Mouse (Mus musculus) forebrain, embryonic 12.5 days (tissue): Measurements from ENCODE around the gene Dennd1a. TPM values are rescaled to one million over a fixed set of nuclear protein-coding genes. Genes with fewer than 3 reads are reported as not detected.

ENCODE experiments used
- ATAC-seq: fragments of 200-750 bp; cut with Nextera tagmentation; 2 replicates; pipeline ENCODE4 v1.8.0; 2017; ENCODE audit warnings: moderate TSS enrichment; ENCODE audit not compliant: low FRiP score
- H3K27ac ChIP-seq: fragments of 300-500 bp; sonication (generic); 2 replicates; pipeline ENCODE4 v1.5.1; 2016; ENCODE audit warnings: mild to moderate bottlenecking
- H3K27me3 ChIP-seq: fragments of 300-500 bp; sonication (generic); 2 replicates; pipeline ENCODE4 v1.6.1; 2016; ENCODE audit warnings: mild to moderate bottlenecking
- H3K36me3 ChIP-seq: fragments of 300-500 bp; sonication (generic); replicated peaks from 2 replicates; pipeline ENCODE4 v1.6.1; 2016; ENCODE audit warnings: mild to moderate bottlenecking
- H3K4me1 ChIP-seq: fragments of 300-500 bp; sonication (generic); 2 replicates; pipeline ENCODE4 v1.6.1; 2016
- H3K4me2 ChIP-seq: fragments of 300-500 bp; sonication (generic); 2 replicates; pipeline ENCODE4 v1.6.1; 2016; ENCODE audit warnings: mild to moderate bottlenecking, moderate library complexity
- H3K4me3 ChIP-seq: fragments of 300-500 bp; sonication (generic); replicated peaks from 2 replicates; pipeline ENCODE4 v1.5.1; 2016; ENCODE audit warnings: mild to moderate bottlenecking
- H3K9ac ChIP-seq: fragments of 300-500 bp; sonication (generic); 2 replicates; pipeline ENCODE4 v1.6.1; 2016; ENCODE audit warnings: mild to moderate bottlenecking
- H3K9me3 ChIP-seq: fragments of 300-500 bp; sonication (generic); 2 replicates; pipeline ENCODE4 v1.6.1; 2016
- WGBS: fragments of 180-500 bp; shearing (Covaris S2); methylation state at CpG from one replicate; pipeline ENCODE4 v1.1.7; 2016; 5-methylcytosine and 5-hydroxymethylcytosine counted together
- polyA plus RNA-seq: library from polyadenylated mRNA; unstranded; fragments of >200 nt; fragmentation: Nextera tagmentation; extraction: Ambion mirVana; gene quantifications from 2 replicates; pipeline ENCODE4 v1.2.1, GENCODE M21; 2016

The Dennd1a gene
- polyA plus RNA-seq, 1 experiment from 2014 or later, result 30.3 TPM

DNA sequence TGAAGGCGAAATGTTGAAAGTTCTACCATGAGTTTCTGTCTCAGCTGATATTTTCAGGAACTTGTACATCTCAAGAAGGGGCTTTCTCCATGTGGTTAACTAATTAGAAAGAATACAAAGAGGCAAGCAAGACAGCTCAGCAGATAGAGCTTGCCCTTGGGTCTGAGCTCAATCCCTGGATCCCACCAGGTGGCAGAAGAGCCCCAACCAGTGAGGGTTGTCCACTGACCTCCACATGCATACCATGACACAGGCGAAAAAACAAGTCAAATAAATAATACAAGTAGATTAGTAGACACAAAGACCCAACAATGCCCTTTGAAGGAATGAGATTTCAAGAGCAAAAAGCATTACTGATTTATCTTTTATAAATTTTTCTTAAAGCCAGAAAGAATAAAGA, 100.8 kb downstream of the Dennd1a start:
- no peak overlapping the region for H3K27ac ChIP-seq
- no peak overlapping the region for H3K4me3 ChIP-seq
- H3K27me3 ChIP-seq, result no peaks in the 10 kb centered on the region
- peaks cover 6% of the 10 kb centered on the region for H3K4me1 ChIP-seq
- no peak overlapping the region for H3K9ac ChIP-seq
- no peaks in the 10 kb centered on the region for H3K36me3 ChIP-seq
- ATAC-seq, result no peak
- H3K9me3 ChIP-seq, result no peaks in the 10 kb centered on the region
- 54% methylated on average over 2 of the region's 2 CpGs for WGBS
- H3K4me2 ChIP-seq, result no peak overlapping the region

DNA sequence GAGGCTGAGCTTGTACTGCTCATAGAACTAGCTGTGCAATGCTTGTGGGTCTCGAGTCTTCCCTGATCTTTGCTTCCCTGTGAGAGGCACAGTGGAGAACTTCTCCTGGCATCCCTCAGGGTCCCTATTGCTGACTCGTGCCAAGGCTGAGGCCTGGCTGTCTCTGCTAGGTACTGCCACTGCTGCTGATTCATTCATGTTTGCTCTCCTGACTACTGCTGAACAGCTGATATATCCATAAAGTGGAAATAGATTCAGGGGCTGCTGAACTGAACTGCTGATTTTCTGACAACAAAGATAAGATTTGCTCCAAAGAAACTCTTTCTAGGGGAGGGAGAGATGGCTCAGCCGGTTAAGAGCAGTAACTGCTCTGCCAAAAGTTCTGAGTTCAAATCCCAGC, 102.2 kb downstream of the Dennd1a start:
- 89% methylated on average over 3 of the region's 3 CpGs for WGBS
- Histone ChIP-seq H3K9ac (no peak overlapping the region), H3K4me2 (no peak overlapping the region), H3K4me3 (no peak overlapping the region), H3K36me3 (no peaks in the 10 kb centered on the region), H3K27ac (no peak overlapping the region), H3K4me1 (peaks cover 6% of the 10 kb centered on the region), H3K27me3 (no peaks in the 10 kb centered on the region), H3K9me3 (no peaks in the 10 kb centered on the region)
- ATAC-seq, result no peak

DNA sequence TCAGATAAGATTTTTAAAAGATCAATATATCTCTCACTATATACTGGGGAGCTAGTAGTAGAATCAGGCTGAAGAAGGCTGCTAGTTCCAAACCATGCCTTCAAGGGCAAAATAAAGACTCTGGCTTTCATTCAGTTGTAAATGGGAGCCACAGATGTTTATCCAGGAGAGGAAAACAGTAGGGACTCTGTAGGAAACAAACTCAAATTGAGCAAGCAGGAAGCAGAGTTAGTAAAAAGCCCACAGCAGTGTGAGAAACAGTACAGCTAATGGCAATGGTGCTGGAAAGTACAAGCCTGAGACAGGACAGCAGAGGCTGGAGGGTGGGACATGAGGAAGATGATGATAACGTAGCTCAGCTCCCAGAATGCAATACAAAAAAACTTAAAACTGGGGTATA, 103.3 kb downstream of the Dennd1a start:
- no peak overlapping the region for H3K9ac ChIP-seq
- H3K4me3 ChIP-seq, result no peak overlapping the region
- H3K36me3 ChIP-seq, result no peaks in the 10 kb centered on the region
- H3K4me1 ChIP-seq, result peaks cover 6% of the 10 kb centered on the region
- no peak overlapping the region for H3K27ac ChIP-seq
- no peak overlapping the region for H3K4me2 ChIP-seq
- 91% methylated on average over 1 of the region's 1 CpGs for WGBS
- no peak for ATAC-seq
- H3K27me3 ChIP-seq, result no peaks in the 10 kb centered on the region
- H3K9me3 ChIP-seq, result no peaks in the 10 kb centered on the region

DNA sequence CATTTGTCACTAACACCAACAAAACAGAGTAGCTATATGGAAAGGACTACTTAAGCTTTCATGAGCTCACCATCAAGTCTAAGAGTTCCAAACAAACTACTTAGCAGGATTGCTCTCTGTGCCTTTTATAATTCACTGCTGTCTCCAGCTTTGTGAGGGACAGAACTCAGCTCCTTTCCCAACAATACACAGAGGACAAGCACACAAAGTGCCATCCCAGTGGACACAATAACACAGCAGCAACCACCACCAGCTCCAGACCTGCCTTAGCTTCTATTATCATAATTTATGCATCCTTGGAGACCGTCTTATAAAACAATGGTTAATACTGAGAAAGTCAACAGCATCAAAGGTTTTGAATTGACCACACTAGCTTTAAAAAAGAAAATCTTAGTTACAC, 104.9 kb downstream of the Dennd1a start:
- H3K9ac ChIP-seq, result no peak overlapping the region

DNA sequence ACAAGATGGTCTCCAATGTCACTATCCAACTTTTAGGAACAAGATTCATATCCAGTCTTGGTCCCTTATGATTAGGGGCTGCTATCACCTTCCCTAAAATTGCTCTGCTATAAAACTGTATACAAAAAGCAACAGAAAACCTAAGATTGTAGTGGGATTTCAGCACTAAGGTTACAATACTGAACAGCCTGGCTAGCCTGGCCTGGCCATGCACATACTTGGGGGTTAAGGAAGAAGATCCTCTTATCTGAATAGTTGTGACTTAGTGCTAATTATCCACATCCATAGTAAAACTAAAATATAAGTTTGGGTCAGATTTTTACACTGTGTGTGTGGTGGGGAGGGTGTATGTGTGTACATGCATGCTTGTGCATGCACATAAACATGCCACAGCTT, 109.6 kb downstream of the Dennd1a start:
- Histone ChIP-seq H3K9ac (no peak overlapping the region), H3K4me2 (no peak overlapping the region), H3K27ac (no peak overlapping the region), H3K4me1 (peaks cover 3% of the 10 kb centered on the region; the same call in 1 of the 2 replicates), H3K27me3 (no peaks in the 10 kb centered on the region), H3K9me3 (no peaks in the 10 kb centered on the region), H3K4me3 (no peak overlapping the region), H3K36me3 (no peaks in the 10 kb centered on the region)
- ATAC-seq, result no peak

More for the DNA sequence above, 104.9 kb downstream of the Dennd1a start:
- H3K4me3 ChIP-seq, result no peak overlapping the region
- no peak overlapping the region for H3K27ac ChIP-seq
- H3K4me2 ChIP-seq, result no peak overlapping the region
- H3K36me3 ChIP-seq, result no peaks in the 10 kb centered on the region
- 26% methylated on average over 1 of the region's 1 CpGs for WGBS
- peaks cover 6% of the 10 kb centered on the region for H3K4me1 ChIP-seq
- H3K27me3 ChIP-seq, result no peaks in the 10 kb centered on the region
- no peaks in the 10 kb centered on the region for H3K9me3 ChIP-seq
- ATAC-seq, result no peak

DNA sequence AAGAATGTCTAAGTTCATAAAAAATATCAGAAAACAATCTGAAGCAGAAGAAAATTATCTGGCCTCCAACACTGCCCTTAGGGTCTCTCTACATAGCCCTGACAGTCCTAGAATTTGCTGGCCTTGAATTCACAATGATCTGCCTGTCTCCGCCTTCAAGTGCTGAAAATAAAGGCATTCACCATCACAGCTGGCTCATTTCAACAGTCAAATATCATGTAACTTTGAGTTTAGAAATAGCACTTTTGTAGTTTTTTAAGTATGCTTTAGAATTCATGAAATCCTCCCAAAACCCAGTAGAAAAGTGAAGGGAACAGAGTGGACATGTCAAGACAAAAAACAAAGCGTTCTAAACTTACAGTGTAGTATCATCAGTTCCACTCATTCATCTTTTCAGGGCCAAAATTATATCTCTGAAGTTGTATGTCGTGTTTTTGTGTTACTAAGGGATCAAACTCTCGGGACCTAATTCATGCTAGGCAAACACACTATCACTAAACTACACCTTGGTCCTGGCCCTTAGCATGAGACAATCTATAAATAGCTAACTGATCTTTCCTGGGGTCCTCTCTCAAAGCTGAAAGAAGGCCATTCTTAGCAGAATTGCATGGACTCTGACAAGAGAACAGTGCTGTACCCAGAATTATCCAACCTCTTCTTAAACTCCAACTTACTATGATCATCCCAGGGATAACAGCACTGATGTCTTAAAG, 110.2 kb downstream of the Dennd1a start:
- Histone ChIP-seq H3K27ac (no peak overlapping the region), H3K4me3 (no peak overlapping the region), H3K4me1 (no peaks in the 10 kb centered on the region), H3K9ac (no peak overlapping the region), H3K4me2 (no peak overlapping the region), H3K36me3 (no peaks in the 10 kb centered on the region), H3K9me3 (no peaks in the 10 kb centered on the region), H3K27me3 (no peaks in the 10 kb centered on the region)
- ATAC-seq, result no peak
- WGBS, result 84% methylated on average over 4 of the region's 4 CpGs

DNA sequence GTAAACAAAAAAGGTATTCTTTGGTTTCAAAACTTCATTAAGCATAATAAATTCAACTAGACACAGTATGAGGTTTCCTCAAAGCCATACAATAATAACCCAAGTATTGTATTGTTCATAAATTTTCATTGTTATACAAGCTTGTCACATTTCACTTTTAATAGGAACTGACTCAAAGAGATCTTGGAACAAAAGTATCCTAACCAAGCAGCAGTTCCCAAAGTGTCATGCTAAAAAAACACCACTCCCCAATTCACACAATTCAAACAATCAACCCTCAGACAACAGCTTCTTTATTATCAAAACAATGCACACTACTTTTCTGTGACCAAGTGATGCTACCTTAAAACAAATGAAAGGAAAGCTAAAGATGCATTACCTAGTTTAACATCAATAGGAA, 111.9 kb downstream of the Dennd1a start:
- Histone ChIP-seq H3K36me3 (no peaks in the 10 kb centered on the region), H3K27me3 (no peaks in the 10 kb centered on the region), H3K9me3 (no peaks in the 10 kb centered on the region), H3K4me3 (no peak overlapping the region), H3K4me1 (no peaks in the 10 kb centered on the region), H3K27ac (no peak overlapping the region), H3K4me2 (no peak overlapping the region), H3K9ac (no peak overlapping the region)
- ATAC-seq, result no peak

DNA sequence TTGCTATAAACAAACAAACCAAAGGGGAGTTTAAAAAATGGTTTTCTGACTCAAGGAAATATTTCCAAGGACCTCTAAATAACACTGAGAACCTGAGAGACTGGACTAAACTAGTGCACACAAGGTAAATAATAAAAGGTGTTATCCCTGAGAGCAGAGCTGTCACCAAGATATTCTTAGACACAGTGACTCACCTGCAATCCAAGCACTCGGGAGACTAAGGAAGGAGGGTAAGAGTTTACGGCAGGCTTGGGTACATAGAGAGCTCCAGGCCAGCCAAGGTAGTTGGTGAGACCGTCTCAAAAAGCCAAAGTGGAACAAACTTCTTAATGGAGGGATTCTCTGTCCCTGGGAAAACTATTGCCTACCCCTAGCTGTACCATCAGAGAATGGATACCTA, 118.6 kb downstream of the Dennd1a start:
- Histone ChIP-seq H3K9ac (no peak overlapping the region), H3K27me3 (no peaks in the 10 kb centered on the region), H3K27ac (no peak overlapping the region), H3K9me3 (no peaks in the 10 kb centered on the region), H3K4me1 (peaks cover 7% of the 10 kb centered on the region), H3K4me3 (no peak overlapping the region), H3K36me3 (no peaks in the 10 kb centered on the region), H3K4me2 (no peak overlapping the region)
- no peak for ATAC-seq
- WGBS, result 91% methylated on average over 3 of the region's 3 CpGs

DNA sequence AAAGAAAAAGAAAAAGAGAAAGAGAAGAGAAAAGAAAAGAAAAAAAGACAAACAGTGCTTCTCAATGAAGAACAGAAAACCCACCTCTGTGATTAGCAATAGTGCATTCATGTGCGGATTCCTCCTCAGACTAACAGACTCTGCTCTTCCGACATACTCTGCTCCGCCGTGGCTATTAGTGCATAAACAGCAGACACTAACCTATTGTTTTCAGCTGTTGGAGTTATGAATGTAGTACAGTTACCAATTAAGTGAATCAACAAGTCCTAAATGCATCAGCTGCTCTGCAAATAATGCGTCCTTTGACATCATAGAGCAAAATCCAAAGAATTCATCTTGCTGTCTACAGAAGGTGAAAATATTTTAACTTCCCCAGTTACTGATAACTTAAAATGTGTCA, 121.2 kb downstream of the Dennd1a start:
- no peaks in the 10 kb centered on the region for H3K9me3 ChIP-seq
- 37% methylated on average over 5 of the region's 5 CpGs for WGBS
- no peaks in the 10 kb centered on the region for H3K27me3 ChIP-seq
- H3K27ac ChIP-seq, result no peak overlapping the region
- peaks cover 11% of the 10 kb centered on the region for H3K4me1 ChIP-seq
- no peaks in the 10 kb centered on the region for H3K36me3 ChIP-seq
- no peak overlapping the region for H3K4me2 ChIP-seq
- H3K9ac ChIP-seq, result no peak overlapping the region
- H3K4me3 ChIP-seq, result no peak overlapping the region
- no peak for ATAC-seq

DNA sequence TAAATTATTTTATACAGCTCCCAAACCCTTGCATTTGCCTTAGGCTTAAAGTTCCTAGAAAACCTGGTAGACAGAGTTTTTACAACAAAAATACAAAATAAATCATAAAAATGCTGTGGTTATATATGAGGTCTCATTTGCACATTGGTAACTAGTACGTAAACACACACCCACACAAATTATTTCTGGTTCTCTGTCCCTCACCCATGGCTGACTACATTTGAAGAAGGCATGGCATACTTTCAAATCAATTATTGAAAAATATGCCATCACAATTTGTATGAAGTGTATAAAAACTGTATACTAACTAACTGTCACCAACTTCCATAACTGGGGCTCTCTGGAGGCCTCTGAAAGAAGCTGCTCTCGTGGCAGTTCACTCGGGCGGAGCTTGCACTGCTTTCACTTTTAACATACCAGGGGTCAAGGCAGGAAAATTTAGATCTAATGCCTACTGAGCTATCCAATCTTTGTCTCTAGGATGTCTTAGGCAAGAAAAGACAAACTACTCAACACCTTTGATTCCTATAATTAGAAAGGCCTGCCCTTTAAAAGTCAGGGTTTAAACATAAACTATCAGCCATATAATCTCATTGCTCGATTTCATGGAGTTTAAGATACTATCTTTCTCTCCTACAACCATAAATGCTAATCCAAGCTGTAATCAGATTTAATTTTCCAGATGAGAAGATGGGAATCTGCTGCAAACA, 122.7 kb downstream of the Dennd1a start:
- WGBS, result 65% methylated on average over 5 of the region's 5 CpGs

DNA sequence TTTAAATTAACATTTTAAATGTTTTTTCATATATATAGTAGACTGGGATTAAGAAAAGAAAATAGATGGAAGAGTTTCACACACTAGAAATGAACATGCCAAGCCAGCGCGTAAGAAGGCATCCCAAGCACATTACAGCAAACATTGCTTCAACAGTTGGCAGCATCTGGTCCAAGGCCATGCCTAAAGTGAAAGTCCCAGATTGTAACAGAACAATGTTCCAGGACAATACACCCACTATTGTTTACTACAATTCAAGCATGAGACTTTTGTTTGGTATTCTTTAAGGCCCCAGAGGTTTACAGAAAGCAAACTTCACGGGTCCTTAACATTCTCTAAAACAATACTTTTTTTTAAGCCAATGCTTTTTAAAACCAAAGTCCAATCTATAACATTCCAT, 124.7 kb downstream of the Dennd1a start:
- H3K9me3 ChIP-seq, result no peaks in the 10 kb centered on the region
- no peaks in the 10 kb centered on the region for H3K27me3 ChIP-seq
- H3K4me1 ChIP-seq, result peaks cover 16% of the 10 kb centered on the region
- H3K4me3 ChIP-seq, result no peak overlapping the region
- ATAC-seq, result no peak
- no peak overlapping the region for H3K27ac ChIP-seq
- no peak overlapping the region for H3K4me2 ChIP-seq
- H3K36me3 ChIP-seq, result no peaks in the 10 kb centered on the region
- no peak overlapping the region for H3K9ac ChIP-seq
- WGBS, result 34% methylated on average over 3 of the region's 3 CpGs

More for the DNA sequence above, 122.7 kb downstream of the Dennd1a start:
- H3K9me3 ChIP-seq, result no peaks in the 10 kb centered on the region
- no peak overlapping the region for H3K4me3 ChIP-seq
- no peak overlapping the region for H3K9ac ChIP-seq
- H3K27ac ChIP-seq, result no peak overlapping the region
- H3K4me2 ChIP-seq, result no peak overlapping the region
- H3K36me3 ChIP-seq, result no peaks in the 10 kb centered on the region
- ATAC-seq, result no peak
- no peaks in the 10 kb centered on the region for H3K27me3 ChIP-seq
- H3K4me1 ChIP-seq, result peaks cover 16% of the 10 kb centered on the region

DNA sequence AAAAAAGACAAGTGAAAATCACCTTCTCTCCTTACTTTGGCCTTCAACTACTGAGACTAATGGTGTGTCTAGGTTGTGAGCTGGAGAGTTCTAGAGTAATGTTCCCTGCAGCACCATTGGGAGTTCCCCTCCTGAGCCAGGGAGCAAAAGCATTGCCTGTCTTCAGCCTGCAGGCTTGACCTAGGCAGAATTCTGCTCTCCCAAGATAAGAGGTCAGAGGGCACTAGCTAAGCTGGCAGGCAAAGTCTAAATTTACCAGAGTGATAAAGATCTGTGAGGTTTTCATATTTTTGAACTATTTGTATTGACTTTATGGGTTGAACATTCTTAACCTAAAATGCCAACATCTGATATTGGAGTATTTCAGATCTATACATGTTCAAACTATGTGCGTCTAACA, 125.7 kb downstream of the Dennd1a start:
- no peak overlapping the region for H3K4me3 ChIP-seq
- H3K4me2 ChIP-seq, result no peak overlapping the region
- H3K9me3 ChIP-seq, result no peaks in the 10 kb centered on the region
- 73% methylated on average over 1 of the region's 1 CpGs for WGBS
- H3K36me3 ChIP-seq, result no peaks in the 10 kb centered on the region
- H3K4me1 ChIP-seq, result peaks cover 24% of the 10 kb centered on the region
- H3K27ac ChIP-seq, result no peak overlapping the region
- H3K27me3 ChIP-seq, result no peaks in the 10 kb centered on the region
- no peak for ATAC-seq
- no peak overlapping the region for H3K9ac ChIP-seq

DNA sequence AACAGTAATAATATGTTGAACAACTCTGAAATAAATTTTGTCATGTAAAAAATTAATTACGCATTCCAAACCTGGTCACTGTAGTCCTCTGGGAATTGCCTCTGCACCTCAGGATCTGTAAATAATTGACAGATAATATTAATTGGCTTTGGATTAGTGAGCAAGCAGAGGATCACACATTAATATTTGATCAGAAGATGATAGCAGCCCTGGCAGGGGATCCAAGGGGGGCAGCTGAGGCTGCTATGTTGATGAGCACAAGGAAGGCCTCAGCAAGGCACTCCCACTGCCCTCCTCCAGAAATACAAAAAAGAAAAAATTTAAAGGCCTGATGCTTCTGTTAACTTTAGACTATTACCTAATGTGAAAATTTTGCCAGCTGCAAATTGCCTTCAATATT, 127.5 kb downstream of the Dennd1a start:
- H3K4me2 ChIP-seq, result no peak overlapping the region
- ATAC-seq, result no peak
- peaks cover 21% of the 10 kb centered on the region for H3K4me1 ChIP-seq
- H3K9me3 ChIP-seq, result no peaks in the 10 kb centered on the region
- H3K27ac ChIP-seq, result no peak overlapping the region
- H3K36me3 ChIP-seq, result no peaks in the 10 kb centered on the region
- WGBS, result 89% methylated on average over 1 of the region's 1 CpGs
- H3K4me3 ChIP-seq, result no peak overlapping the region
- H3K9ac ChIP-seq, result no peak overlapping the region
- H3K27me3 ChIP-seq, result no peaks in the 10 kb centered on the region
